Mouse (Mus musculus) erythroblast, embryonic 14.5 days (primary cell): ENCODE results near the gene Sat2. TPM values are rescaled to one million over a fixed set of nuclear protein-coding genes. Genes with fewer than 3 reads are reported as not detected.
A peak's percentile ranks its signal among the peaks of the same experiment; 100 is the strongest.

Source experiments
- H3K27me3 ChIP-seq: 2 replicates; pipeline ENCODE4 v1.6.1; 2012; ENCODE audit warnings: inconsistent platforms; ENCODE audit not compliant: control insufficient read depth
- H3K36me3 ChIP-seq: 2 replicates; pipeline ENCODE4 v1.6.1; 2012; ENCODE audit warnings: mild to moderate bottlenecking, inconsistent platforms; ENCODE audit not compliant: control insufficient read depth
- H3K4me1 ChIP-seq: 2 replicates; pipeline ENCODE4 v1.6.1; 2012; ENCODE audit warnings: inconsistent platforms; ENCODE audit not compliant: control insufficient read depth
- H3K4me3 ChIP-seq: replicated peaks from 2 replicates; pipeline ENCODE3; 2012; ENCODE audit warnings: moderate library complexity, mild to moderate bottlenecking, inconsistent platforms
- H3K9me3 ChIP-seq: 2 replicates; pipeline ENCODE4 v1.6.1; 2012; ENCODE audit warnings: low read length, inconsistent platforms, mixed read lengths; ENCODE audit not compliant: control insufficient read depth
- GATA1 ChIP-seq: IDR thresholded peaks from 2 replicates; pipeline ENCODE4 v1.6.1; 2012; ENCODE audit warnings: low read length, inconsistent platforms, mixed read lengths
- TAL1 ChIP-seq: IDR thresholded peaks from 3 replicates; pipeline ENCODE4 v1.6.1; 2012; ENCODE audit warnings: low read length, inconsistent platforms, mixed read lengths
- polyA plus RNA-seq: library from polyadenylated mRNA; stranded (reverse); fragments of >175 nt; gene quantifications from 2 replicates; pipeline ENCODE4 v1.2.3, GENCODE M21; 2012

Sat2 gene
- polyA plus RNA-seq, 1 experiment: not detected

DNA sequence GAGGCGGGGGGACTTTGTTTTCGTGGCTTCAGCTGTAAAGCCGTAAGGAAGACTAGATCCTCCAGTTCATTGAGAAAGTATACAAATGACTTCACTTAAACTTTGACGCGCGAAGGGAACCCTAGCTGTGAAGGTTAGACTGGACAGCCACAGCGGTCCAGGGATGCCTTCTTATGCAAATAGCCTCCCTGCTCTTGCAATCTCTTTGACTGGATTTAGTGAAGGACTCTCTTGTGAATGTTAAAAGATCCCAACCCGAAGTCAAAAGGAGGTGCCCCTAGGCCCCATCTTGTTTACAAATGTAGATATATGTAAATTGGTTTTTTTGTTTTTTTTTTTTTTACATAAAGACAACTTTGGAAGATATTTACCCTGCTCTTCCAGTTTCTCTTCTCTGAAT, 40.0 kb upstream of the Sat2 start:
- Histone ChIP-seq H3K27me3 (no peaks in the 10 kb centered on the region), H3K4me1 (peaks cover 79% of the 10 kb centered on the region), H3K36me3 (peaks cover 43% of the 10 kb centered on the region), H3K9me3 (no peaks in the 10 kb centered on the region), H3K4me3 (peak overlapping the region; percentile 85)
- TF ChIP-seq GATA1 (no peak), TAL1 (no peak)

- Histone ChIP-seq H3K36me3 (peaks cover 42% of the 10 kb centered on the region), H3K4me1 (peaks cover 78% of the 10 kb centered on the region)
Observed at GRCm38 (mm10) chr11:69582230-69582805, 39.5 kb upstream of the Sat2 start.

GRCm38 (mm10) chr11:69584008-69584407, 37.8 kb upstream of the Sat2 start:
- H3K4me1 ChIP-seq: peaks cover 83% of the 10 kb centered on the region

More at GRCm38 (mm10) chr11:69582230-69582805, 39.5 kb upstream of the Sat2 start:
- Histone ChIP-seq H3K27me3 (no peaks in the 10 kb centered on the region), H3K9me3 (no peaks in the 10 kb centered on the region), H3K4me3 (peak overlapping the region; percentile 85)
- no peak for TF ChIP-seq GATA1
- no peak for TF ChIP-seq TAL1

DNA sequence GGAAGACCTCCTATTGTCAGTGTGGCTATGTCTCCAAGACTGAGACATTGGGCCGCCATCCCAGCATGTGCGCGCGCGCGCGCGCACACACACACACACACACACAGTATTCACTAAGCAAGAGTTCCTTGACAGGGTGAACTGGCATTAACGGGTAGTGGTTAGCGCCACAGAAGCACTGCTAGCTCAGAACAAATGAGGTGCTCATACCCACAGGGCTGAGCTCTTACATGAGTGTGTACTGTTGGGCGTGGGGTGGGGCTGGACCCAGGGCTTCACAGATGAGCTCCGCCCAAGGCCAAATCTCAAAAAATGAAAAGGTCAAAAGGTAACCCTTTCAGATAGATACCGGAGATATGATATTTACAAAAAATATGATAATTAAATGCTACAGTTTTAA, 36.9 kb upstream of the Sat2 start:
- H3K27me3 ChIP-seq: no peaks in the 10 kb centered on the region
- peaks cover 87% of the 10 kb centered on the region for H3K4me1 ChIP-seq
- peak overlapping the region; percentile 51 for H3K4me3 ChIP-seq
- TF ChIP-seq GATA1 (no peak), TAL1 (no peak)
- peaks cover 59% of the 10 kb centered on the region for H3K36me3 ChIP-seq
- no peaks in the 10 kb centered on the region for H3K9me3 ChIP-seq

More at GRCm38 (mm10) chr11:69584008-69584407, 37.8 kb upstream of the Sat2 start:
- Histone ChIP-seq H3K4me3 (no peak overlapping the region), H3K36me3 (peaks cover 50% of the 10 kb centered on the region), H3K9me3 (no peaks in the 10 kb centered on the region), H3K27me3 (no peaks in the 10 kb centered on the region)
- TF ChIP-seq GATA1: no peak
- no peak for TF ChIP-seq TAL1

DNA sequence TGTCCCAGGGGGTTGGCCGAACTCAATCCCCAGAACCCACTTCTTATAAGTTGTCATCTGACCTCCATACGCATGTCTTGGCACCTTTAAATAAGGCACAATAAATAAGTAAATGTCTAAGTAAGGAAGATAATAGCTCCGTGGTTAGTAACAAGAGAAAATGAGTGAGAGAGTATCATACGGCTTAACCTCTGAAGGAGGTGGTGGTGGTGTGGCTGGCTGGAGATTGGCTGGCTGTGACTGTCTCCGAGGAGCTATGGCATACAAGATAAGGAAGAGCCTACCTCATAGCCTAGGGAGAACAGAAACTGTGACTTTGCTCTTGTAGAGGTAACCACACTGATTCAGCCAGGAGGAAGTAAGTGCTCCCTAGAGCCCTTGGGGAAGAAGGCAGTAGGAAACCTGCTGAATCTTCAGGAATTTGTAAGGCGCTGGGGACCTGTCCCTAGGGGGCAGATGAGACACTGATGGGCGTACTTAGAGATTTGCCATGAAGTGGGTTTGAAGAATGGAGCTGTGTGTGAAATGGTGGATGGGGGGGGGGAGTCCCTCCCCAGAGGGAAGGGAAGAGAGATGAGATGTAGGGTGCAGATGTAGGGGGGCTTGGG, 36.0 kb upstream of the Sat2 start:
- Histone ChIP-seq H3K36me3 (peaks cover 68% of the 10 kb centered on the region), H3K4me1 (peaks cover 88% of the 10 kb centered on the region), H3K27me3 (no peaks in the 10 kb centered on the region), H3K9me3 (no peaks in the 10 kb centered on the region), H3K4me3 (peak overlapping the region; percentile 51)
- peak; percentile 62 for TF ChIP-seq TAL1
- peak; percentile 91 for TF ChIP-seq GATA1

GRCm38 (mm10) chr11:69589207-69589834, 32.5 kb upstream of the Sat2 start:
- Histone ChIP-seq H3K36me3 (peaks cover 76% of the 10 kb centered on the region), H3K4me1 (peaks cover 92% of the 10 kb centered on the region), H3K9me3 (no peaks in the 10 kb centered on the region), H3K4me3 (peak overlapping the region; percentile 36), H3K27me3 (no peaks in the 10 kb centered on the region)
- TF ChIP-seq TAL1 (no peak), GATA1 (peak; percentile 31)

DNA sequence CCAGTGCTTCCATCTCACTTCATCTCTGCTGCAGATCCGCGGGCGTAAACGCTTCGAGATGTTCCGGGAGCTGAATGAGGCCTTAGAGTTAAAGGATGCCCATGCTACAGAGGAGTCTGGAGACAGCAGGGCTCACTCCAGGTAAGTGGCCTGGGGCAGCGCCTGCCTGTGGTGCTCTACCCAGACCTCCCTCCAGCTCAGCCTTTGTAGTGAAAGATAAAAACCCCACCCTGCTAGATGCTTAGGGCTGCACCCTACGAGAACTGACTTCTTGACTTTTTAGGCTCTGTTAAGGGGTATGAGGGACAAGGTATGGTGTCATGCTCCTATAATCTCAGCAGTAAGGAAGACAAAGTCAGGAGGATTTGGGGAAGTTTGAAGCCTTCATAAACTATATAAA, 31.2 kb upstream of the Sat2 start:
- Histone ChIP-seq H3K4me1 (peaks cover 82% of the 10 kb centered on the region), H3K9me3 (no peaks in the 10 kb centered on the region), H3K27me3 (no peaks in the 10 kb centered on the region), H3K36me3 (peaks cover 84% of the 10 kb centered on the region), H3K4me3 (peak overlapping the region; percentile 36)
- no peak for TF ChIP-seq TAL1
- TF ChIP-seq GATA1: no peak

DNA sequence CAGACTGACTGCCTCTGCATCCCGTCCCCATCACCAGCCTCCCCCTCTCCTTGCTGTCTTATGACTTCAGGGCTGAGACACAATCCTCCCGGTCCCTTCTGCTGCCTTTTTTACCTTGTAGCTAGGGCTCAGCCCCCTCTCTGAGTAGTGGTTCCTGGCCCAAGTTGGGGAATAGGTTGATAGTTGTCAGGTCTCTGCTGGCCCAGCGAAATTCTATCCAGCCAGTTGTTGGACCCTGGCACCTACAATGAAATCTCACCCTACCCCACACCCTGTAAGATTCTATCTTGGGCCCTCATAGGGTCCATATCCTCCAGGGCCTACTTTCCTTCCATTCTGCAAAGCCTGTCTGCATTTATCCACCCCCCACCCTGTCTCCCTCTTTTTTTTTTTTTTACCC, 30.4 kb upstream of the Sat2 start:
- Histone ChIP-seq H3K36me3 (peaks cover 85% of the 10 kb centered on the region), H3K4me3 (no peak overlapping the region), H3K27me3 (no peaks in the 10 kb centered on the region), H3K9me3 (no peaks in the 10 kb centered on the region), H3K4me1 (peaks cover 74% of the 10 kb centered on the region)
- TF ChIP-seq TAL1: no peak
- no peak for TF ChIP-seq GATA1

DNA sequence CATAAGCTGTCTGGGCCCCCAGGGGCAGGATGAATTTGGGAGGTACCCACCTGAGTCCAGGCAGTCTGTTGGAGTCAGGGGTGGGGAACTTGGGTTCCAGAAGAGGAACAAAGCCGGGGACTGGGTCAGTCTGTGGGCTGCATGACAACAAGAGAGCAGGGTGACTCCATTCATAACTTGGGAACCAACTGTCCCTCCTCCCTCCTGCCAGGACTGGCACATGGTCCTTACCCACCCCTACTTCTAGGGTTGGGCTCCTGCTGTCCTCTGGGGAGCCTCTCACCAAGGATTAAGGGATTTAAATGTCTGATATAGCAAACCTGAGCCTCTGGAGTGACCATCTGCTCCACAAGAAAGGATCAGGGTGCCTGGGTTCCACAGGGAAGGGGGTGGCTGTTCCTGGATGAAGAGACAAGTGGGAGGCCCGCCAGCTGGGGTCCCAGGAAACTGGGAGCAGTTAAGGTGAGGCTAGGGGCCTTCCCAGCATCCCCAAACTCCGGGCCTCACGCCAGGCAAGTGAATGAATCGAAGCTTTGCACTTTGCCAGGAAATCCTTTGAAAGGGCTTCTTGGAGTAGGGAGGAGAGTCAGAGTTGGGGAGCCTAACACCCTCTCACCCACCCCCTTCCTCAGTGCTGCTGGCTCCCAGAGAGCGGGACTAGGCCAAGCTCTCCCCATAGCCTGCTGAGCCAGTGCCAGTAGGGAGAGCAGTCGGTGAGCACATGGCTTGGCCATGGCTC, 29.8 kb upstream of the Sat2 start:
- Histone ChIP-seq H3K9me3 (no peaks in the 10 kb centered on the region), H3K4me3 (no peak overlapping the region), H3K36me3 (peaks cover 83% of the 10 kb centered on the region), H3K4me1 (peaks cover 69% of the 10 kb centered on the region), H3K27me3 (no peaks in the 10 kb centered on the region)
- TF ChIP-seq GATA1 (no peak), TAL1 (no peak)
